Comparison of ENCODE assay signal across 12 mouse cellular contexts in the genomic region with DNA sequence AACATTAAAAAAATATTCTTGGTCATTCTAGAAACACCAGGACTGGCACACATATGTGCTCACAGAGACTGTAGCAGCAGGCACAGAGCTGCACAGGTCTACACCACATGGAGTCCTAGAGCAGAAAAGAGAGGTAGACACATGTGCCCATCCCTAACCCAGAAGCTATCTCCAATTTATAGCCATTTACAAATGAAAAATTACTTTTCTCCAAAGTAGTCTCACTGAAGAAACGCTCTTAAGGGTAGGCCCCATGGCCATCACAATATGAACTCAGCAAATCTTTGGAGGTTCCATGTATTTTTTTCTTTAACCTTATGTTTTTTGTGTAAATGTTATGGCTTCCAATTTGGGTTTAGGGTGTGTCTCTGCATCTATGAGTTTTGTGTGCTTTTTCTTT. TPM values are rescaled to one million over a fixed set of nuclear protein-coding genes. Genes with fewer than 3 reads are reported as not detected.
DNase-seq lines count a peak whose midpoint lies in the region; ATAC-seq and TF ChIP-seq lines count a peak whose summit lies in the region.
"Had no signal": no experiment of that assay in that cellular context is flagged by ENCODE, and none has a peak within 500 bp of the region (broad histone marks: within the 10 kb centered on the region; RNA-seq: fewer than 3 reads in every experiment).

No protein-coding gene starts in this region.

- peak overlapping the region; percentile 73; the same call in 1 of the 2 replicates for H3K4me2 ChIP-seq in hindbrain, embryonic 13.5 days
- H3K4me2 ChIP-seq in embryonic facial prominence, embryonic 14.5 days (ENCODE audit: low read depth, low read length), result peak overlapping the region; percentile 72; the same call in 1 of the 2 replicates
- peak overlapping the region; percentile 91 for H3K4me2 ChIP-seq in myocyte (ENCODE audit: low read depth)

- no peak overlapping the region for H3ac ChIP-seq in myocyte (ENCODE audit: control insufficient read depth, insufficient read length)

- no peak for TF ChIP-seq POLR2A in myocyte (IDR thresholded peaks at IDR 0.05; ENCODE audit: insufficient read length, low read depth)

- no peak overlapping the region for H3K9ac ChIP-seq in hindbrain, embryonic 13.5 days
- H3K9ac ChIP-seq in embryonic facial prominence, embryonic 14.5 days (ENCODE audit: low read depth, low read length), result no peak overlapping the region

- H3K4me1 ChIP-seq in hindbrain, embryonic 13.5 days (replicated peaks), result peaks cover 49% of the 10 kb centered on the region
- peaks cover 46% of the 10 kb centered on the region for H3K4me1 ChIP-seq in hindbrain, embryonic 10.5 days (replicated peaks)
- H3K4me1 ChIP-seq in megakaryocyte, embryonic 14.5 days, result peaks cover 67% of the 10 kb centered on the region
- peaks cover 18% of the 10 kb centered on the region for H3K4me1 ChIP-seq in embryonic facial prominence, embryonic 14.5 days (ENCODE audit: control insufficient read depth, insufficient read depth, low read length)

- H3K9me3 ChIP-seq in hindbrain, embryonic 13.5 days, result no peaks in the 10 kb centered on the region
- H3K9me3 ChIP-seq in hindbrain, embryonic 10.5 days, result no peaks in the 10 kb centered on the region
- no peaks in the 10 kb centered on the region for H3K9me3 ChIP-seq in megakaryocyte, embryonic 14.5 days
- no peaks in the 10 kb centered on the region for H3K9me3 ChIP-seq in embryonic facial prominence, embryonic 14.5 days (ENCODE audit: control insufficient read depth, low read length)
- H3K9me3 ChIP-seq: G1E had no signal

- no peak for DNase-seq in hindbrain, embryonic 10.5 days (ENCODE audit: low spot score)
- no peak for DNase-seq in embryonic facial prominence, embryonic 14.5 days (ENCODE audit: low spot score)
- DNase-seq in frontal cortex, postnatal 14 days (ENCODE audit: low spot score in 2 of 2), result no peak
- DNase-seq: cerebellum, postnatal 25 days; gastrocnemius, postnatal 36 days; lung, postnatal 14 days; right cerebral cortex, adult 18-20 months had no signal

- H3K79me2 ChIP-seq in myocyte (ENCODE audit: control insufficient read depth, insufficient read depth), result peaks cover 85% of the 10 kb centered on the region

- ATAC-seq in hindbrain, embryonic 13.5 days (ENCODE audit: low FRiP score), result no peak
- ATAC-seq in megakaryocyte, adult 5-6 weeks (ENCODE audit: poor library complexity, severe bottlenecking), result no peak
- ATAC-seq in embryonic facial prominence, embryonic 14.5 days (ENCODE audit: low read depth), result no peak

- WGBS in hindbrain, embryonic 13.5 days, result 95% methylated on average over 1 of the region's 1 CpGs
- WGBS in hindbrain, embryonic 10.5 days, result 91% methylated on average over 1 of the region's 1 CpGs
- 91% methylated on average over 1 of the region's 1 CpGs for WGBS in embryonic facial prominence, embryonic 14.5 days

- no peak overlapping the region for H3K27ac ChIP-seq in hindbrain, embryonic 13.5 days
- no peak overlapping the region for H3K27ac ChIP-seq in hindbrain, embryonic 10.5 days
- H3K27ac ChIP-seq in embryonic facial prominence, embryonic 14.5 days (replicated peaks; ENCODE audit: low read depth, low read length), result no peak overlapping the region

- H3K4me3 ChIP-seq in hindbrain, embryonic 13.5 days, result no peak overlapping the region
- H3K4me3 ChIP-seq in hindbrain, embryonic 10.5 days, result no peak overlapping the region
- peak overlapping the region; percentile 86 for H3K4me3 ChIP-seq in megakaryocyte, embryonic 14.5 days (replicated peaks)
- H3K4me3 ChIP-seq in embryonic facial prominence, embryonic 14.5 days (ENCODE audit: low read depth, low read length), result no peak overlapping the region
- H3K4me3 ChIP-seq in myocyte, result peak overlapping the region; percentile 67

- no peaks in the 10 kb centered on the region for H3K36me3 ChIP-seq in hindbrain, embryonic 13.5 days
- no peaks in the 10 kb centered on the region for H3K36me3 ChIP-seq in hindbrain, embryonic 10.5 days
- peaks cover 14% of the 10 kb centered on the region for H3K36me3 ChIP-seq in megakaryocyte, embryonic 14.5 days (replicated peaks; ENCODE audit: low read length)
- 0 out of 2 replicates have a peak, but pooled peaks cover 4% of the 10 kb centered on the region for H3K36me3 ChIP-seq in embryonic facial prominence, embryonic 14.5 days (ENCODE audit: control insufficient read depth, insufficient read depth, low read length)
- H3K36me3 ChIP-seq in myocyte (ENCODE audit: control insufficient read depth, insufficient read depth), result no peaks in the 10 kb centered on the region

- no peaks in the 10 kb centered on the region for H3K27me3 ChIP-seq in hindbrain, embryonic 13.5 days
- no peaks in the 10 kb centered on the region for H3K27me3 ChIP-seq in hindbrain, embryonic 10.5 days (ENCODE audit: insufficient read depth, poor library complexity, severe bottlenecking)
- H3K27me3 ChIP-seq in megakaryocyte, embryonic 14.5 days (replicated peaks), result no peaks in the 10 kb centered on the region
- no peaks in the 10 kb centered on the region for H3K27me3 ChIP-seq in embryonic facial prominence, embryonic 14.5 days (replicated peaks; ENCODE audit: control insufficient read depth, insufficient read depth, low read length)
- H3K27me3 ChIP-seq in myocyte (ENCODE audit: control insufficient read depth, insufficient read depth, insufficient read length), result no peaks in the 10 kb centered on the region

TF ChIP-seq in myocyte, 11 proteins besides CTCF, POLR2A, EP300 and RAD21:
- no peak for TF ChIP-seq TCF3 (IDR thresholded peaks at IDR 0.05; ENCODE audit: insufficient read length, low read depth)
- TF ChIP-seq E2F4 (IDR thresholded peaks at IDR 0.05; ENCODE audit: insufficient read depth), result no peak
- no peak for TF ChIP-seq POLR2AphosphoS2 (IDR thresholded peaks at IDR 0.05; ENCODE audit: insufficient read length, low read depth)
- no peak for TF ChIP-seq MAX (IDR thresholded peaks at IDR 0.05; ENCODE audit: low read depth)
TF ChIP-seq in myocyte: peak in this region for 0.

RNA-seq across cellular contexts. Expression of gene Hmg20a, which starts 1.8 kb away (rescaled TPM):
- polyA plus RNA-seq in hindbrain, embryonic 13.5 days (2015; fragmentation: Nextera tagmentation; extraction: Ambion mirVana), result 81.9 and 89.8 TPM in 2 replicates
- 66.9 and 70.3 TPM in 2 replicates for polyA plus RNA-seq in hindbrain, embryonic 10.5 days (2016; fragmentation: Nextera tagmentation; extraction: Ambion mirVana)
- polyA plus RNA-seq in megakaryocyte, embryonic 14.5 days (2012; ENCODE audit: insufficient read depth, low replicate concordance), result 3.2 and 4.8 TPM in 2 replicates
- 17.4 and 18.7 TPM in 2 replicates for total RNA-seq in megakaryocyte, adult 5-6 weeks (2015)
- total RNA-seq in megakaryocyte, adult 5-6 weeks (2017), result 16.9 and 18.0 TPM in 2 replicates
- polyA plus RNA-seq in embryonic facial prominence, embryonic 14.5 days (2014; fragmentation: Nextera tagmentation; extraction: Ambion mirVana), result 49.8 and 59.6 TPM in 2 replicates
- 13.8 TPM for polyA plus RNA-seq in myocyte (2012; fragmentation: generic; extraction: Trizol)

RNA-seq across cellular contexts. Expression of gene Peak1, which starts 2.4 kb away (rescaled TPM):
- polyA plus RNA-seq in hindbrain, embryonic 13.5 days (2015; fragmentation: Nextera tagmentation; extraction: Ambion mirVana), result 4.8 and 5.4 TPM in 2 replicates
- polyA plus RNA-seq in hindbrain, embryonic 10.5 days (2016; fragmentation: Nextera tagmentation; extraction: Ambion mirVana), result 5.1 and 8.0 TPM in 2 replicates
- polyA plus RNA-seq in megakaryocyte, embryonic 14.5 days (2012; ENCODE audit: insufficient read depth, low replicate concordance), result 0.36 and 1.2 TPM in 2 replicates
- total RNA-seq in megakaryocyte, adult 5-6 weeks (2015), result 7.8 and 9.3 TPM in 2 replicates
- total RNA-seq in megakaryocyte, adult 5-6 weeks (2017), result 3.9 and 8.0 TPM in 2 replicates
- 15.7 and 15.8 TPM in 2 replicates for polyA plus RNA-seq in embryonic facial prominence, embryonic 14.5 days (2014; fragmentation: Nextera tagmentation; extraction: Ambion mirVana)
- 13.3 TPM for polyA plus RNA-seq in myocyte (2012; fragmentation: generic; extraction: Trizol)

Comparison
In these comparisons a context has a peak if more than half of its experiments do, and no peak if none do; other contexts are left out.
1. H3K4me3 ChIP-seq: peak in megakaryocyte, embryonic 14.5 days (single experiment) and myocyte (single experiment); none in hindbrain, embryonic 13.5 days (single experiment), hindbrain, embryonic 10.5 days (single experiment) and embryonic facial prominence, embryonic 14.5 days (single experiment).
2. Peak in every context shown above with its lines, with median percentiles within 50 percentile points of each other: H3K4me2 ChIP-seq.